Mouse (Mus musculus) midbrain, postnatal 0 days (tissue): ENCODE data around the gene Ap5s1. TPM values are rescaled to one million over a fixed set of nuclear protein-coding genes. Genes with fewer than 3 reads are reported as not detected.

ENCODE experiments used
- ATAC-seq: fragments of 200-750 bp; cut with Nextera tagmentation; 2 replicates; pipeline ENCODE4 v1.8.0; 2017; ENCODE audit warnings: moderate number of reproducible peaks, mild to moderate bottlenecking, moderate TSS enrichment, moderate library complexity; ENCODE audit not compliant: low FRiP score
- DNase-seq: peaks from one replicate; pipeline ENCODE4 v3.0.0-alpha.2; 2015; ENCODE audit warnings: low spot score
- H3K27ac ChIP-seq: fragments of 300-500 bp; sonication (generic); 2 replicates; pipeline ENCODE4 v1.5.1; 2014; ENCODE audit warnings: low read depth, mild to moderate bottlenecking, low read length, mixed read lengths
- H3K27me3 ChIP-seq: fragments of 300-500 bp; sonication (generic); 2 replicates; pipeline ENCODE4 v1.6.1; 2014; ENCODE audit warnings: low read length, control low read depth, mixed read lengths; ENCODE audit not compliant: insufficient read depth
- H3K36me3 ChIP-seq: fragments of 300-500 bp; sonication (generic); 2 replicates; pipeline ENCODE4 v1.6.1; 2014; ENCODE audit warnings: low read length, control low read depth, mixed read lengths; ENCODE audit not compliant: insufficient read depth
- H3K4me1 ChIP-seq: fragments of 300-500 bp; sonication (generic); 2 replicates; pipeline ENCODE4 v1.6.1; 2014; ENCODE audit warnings: mild to moderate bottlenecking, control low read depth, antibody characterized with exemption, low read length, mixed read lengths; ENCODE audit not compliant: insufficient read depth
- H3K4me2 ChIP-seq: fragments of 300-500 bp; sonication (generic); 2 replicates; pipeline ENCODE4 v1.6.1; 2014; ENCODE audit warnings: low read depth, mild to moderate bottlenecking, low read length, mixed read lengths; ENCODE audit not compliant: poor library complexity, severe bottlenecking
- H3K4me3 ChIP-seq: fragments of 300-500 bp; sonication (generic); 2 replicates; pipeline ENCODE4 v1.5.1; 2014; ENCODE audit warnings: low read depth, mild to moderate bottlenecking, low read length, moderate library complexity
- H3K9ac ChIP-seq: fragments of 300-500 bp; sonication (generic); replicated peaks from 2 replicates; pipeline ENCODE4 v1.6.1; 2014; ENCODE audit warnings: mild to moderate bottlenecking, low read length, moderate library complexity, mixed read lengths; ENCODE audit not compliant: poor library complexity, severe bottlenecking
- H3K9me3 ChIP-seq: fragments of 300-500 bp; sonication (generic); 2 replicates; pipeline ENCODE4 v1.6.1; 2016; ENCODE audit warnings: low read length, control low read depth
- CTCF ChIP-seq: IDR thresholded peaks from 2 replicates; pipeline ENCODE4 v1.5.1; 2016; ENCODE audit warnings: antibody characterized with exemption, mild to moderate bottlenecking
- WGBS: fragments of 180-500 bp; shearing (Covaris S2); extraction: QIAGEN DNeasy Blood & Tissue Kit; methylation state at CpG from one replicate; pipeline ENCODE4 v1.1.7; 2014; 5-methylcytosine and 5-hydroxymethylcytosine counted together
- polyA plus RNA-seq: library from polyadenylated mRNA; unstranded; fragments of >200 nt; fragmentation: Nextera tagmentation; extraction: Ambion mirVana; gene quantifications from 2 replicates; pipeline ENCODE4 v1.2.1, GENCODE M21; 2015
- total RNA-seq: library from RNA; depleted of rRNA; stranded (reverse); fragments of >200 nt; gene quantifications from 2 replicates; pipeline ENCODE4 v1.2.3, GENCODE M21; 2014

Ap5s1 gene
- total and polyA plus RNA-seq, 2 experiments from 2014 or later: 36.7 to 40.1 TPM

DNA sequence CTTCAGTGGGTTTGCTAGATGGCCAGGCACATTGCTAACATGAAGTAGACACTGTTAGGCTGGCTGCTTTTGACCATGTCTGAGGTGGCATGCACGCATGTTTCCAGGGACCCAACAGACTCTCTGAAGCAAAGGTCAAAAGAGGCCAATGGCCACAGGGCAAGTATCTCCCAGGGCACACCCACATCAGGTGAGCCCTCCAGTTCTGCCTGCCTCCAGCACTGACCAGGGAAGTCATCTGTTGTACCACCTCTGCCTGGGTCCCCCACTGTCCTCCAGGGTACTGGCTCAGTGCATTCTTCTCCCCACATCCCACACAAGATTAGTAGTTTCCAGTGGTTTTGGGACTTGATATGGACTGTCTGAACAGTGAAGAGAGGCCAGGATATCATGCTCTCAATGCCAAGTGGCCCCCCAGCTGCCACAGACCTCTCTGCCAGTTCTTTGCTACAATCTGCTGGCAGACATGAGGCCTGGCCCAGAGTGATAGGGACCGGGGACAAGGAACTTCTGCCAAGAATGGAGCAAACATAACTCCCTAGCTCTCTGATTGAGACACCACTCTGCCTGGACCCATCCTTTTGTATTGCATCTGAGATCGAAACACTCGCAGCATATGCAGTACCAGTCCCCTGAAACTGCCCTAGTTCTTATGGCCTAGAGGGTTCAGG is 2.4 kb downstream of the Ap5s1 start:
- Histone ChIP-seq H3K9me3 (no peaks in the 10 kb centered on the region), H3K4me3 (peak overlapping the region; percentile 59), H3K4me1 (0 out of 2 replicates have a peak, but pooled peaks cover 2% of the 10 kb centered on the region), H3K27me3 (no peaks in the 10 kb centered on the region), H3K27ac (peak overlapping the region; percentile 91), H3K4me2 (peak overlapping the region; percentile 58), H3K9ac (peak overlapping the region; percentile 74; the same call in 1 of the 2 replicates), H3K36me3 (peaks cover 13% of the 10 kb centered on the region)
- ATAC-seq: peak; percentile 2; the same call in 1 of the 2 replicates
- no peak for DNase-seq
- WGBS: 76% methylated on average over 4 of the region's 4 CpGs
- no peak for TF ChIP-seq CTCF

DNA sequence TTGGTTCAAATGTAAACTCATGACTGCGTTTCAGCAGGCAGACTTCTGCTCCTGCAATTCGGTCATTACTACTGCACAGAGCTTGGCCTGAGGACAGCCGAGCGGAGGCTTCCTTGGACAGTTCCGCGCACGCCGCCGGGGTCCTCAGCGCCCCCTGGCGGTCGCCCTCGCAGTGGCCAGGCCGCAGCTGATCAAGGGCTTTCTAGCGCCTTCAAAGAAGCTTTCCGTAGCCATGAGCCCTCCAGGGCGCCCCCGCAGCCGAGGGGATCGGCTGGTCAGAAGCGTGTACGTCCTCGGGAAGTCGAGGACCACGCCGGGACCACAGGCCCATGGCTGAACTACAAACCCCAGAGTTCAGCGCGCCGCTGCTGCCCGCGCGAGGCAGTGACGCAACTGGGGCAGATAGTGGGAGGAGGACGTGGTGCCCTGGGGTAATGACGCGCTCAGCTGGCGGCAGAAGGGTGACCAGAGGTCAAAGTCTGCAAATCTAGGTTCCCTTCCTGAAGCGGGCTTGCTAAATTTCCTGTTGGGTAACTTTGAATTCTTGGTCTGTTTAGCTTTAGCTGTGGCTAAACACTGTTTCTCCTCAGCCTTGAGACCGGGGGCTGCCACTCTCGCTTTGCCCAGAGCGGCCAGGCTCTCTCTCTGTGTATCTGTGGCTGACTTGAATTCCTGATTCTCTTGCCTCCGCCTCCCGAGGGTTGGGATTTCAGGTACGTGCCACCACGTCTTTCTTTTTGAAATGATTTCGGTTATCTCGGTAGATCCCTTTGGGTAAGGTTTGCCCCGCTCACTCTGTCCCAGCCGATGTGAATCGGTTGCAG is 3.3 kb downstream of the Ap5s1 start:
- H3K36me3 ChIP-seq: peaks cover 13% of the 10 kb centered on the region
- DNase-seq: peak; percentile 96
- TF ChIP-seq CTCF: peak; percentile 96
- peak overlapping the region; percentile 59 for H3K4me3 ChIP-seq
- H3K4me2 ChIP-seq: peak overlapping the region; percentile 58
- 0 out of 2 replicates have a peak, but pooled peaks cover 2% of the 10 kb centered on the region for H3K4me1 ChIP-seq
- peak; percentile 96 for ATAC-seq
- H3K9ac ChIP-seq: peak overlapping the region; percentile 74
- no peaks in the 10 kb centered on the region for H3K9me3 ChIP-seq
- H3K27ac ChIP-seq: peak overlapping the region; percentile 91
- no peaks in the 10 kb centered on the region for H3K27me3 ChIP-seq
- WGBS: under 1% methylated on average over 50 of the region's 50 CpGs

DNA sequence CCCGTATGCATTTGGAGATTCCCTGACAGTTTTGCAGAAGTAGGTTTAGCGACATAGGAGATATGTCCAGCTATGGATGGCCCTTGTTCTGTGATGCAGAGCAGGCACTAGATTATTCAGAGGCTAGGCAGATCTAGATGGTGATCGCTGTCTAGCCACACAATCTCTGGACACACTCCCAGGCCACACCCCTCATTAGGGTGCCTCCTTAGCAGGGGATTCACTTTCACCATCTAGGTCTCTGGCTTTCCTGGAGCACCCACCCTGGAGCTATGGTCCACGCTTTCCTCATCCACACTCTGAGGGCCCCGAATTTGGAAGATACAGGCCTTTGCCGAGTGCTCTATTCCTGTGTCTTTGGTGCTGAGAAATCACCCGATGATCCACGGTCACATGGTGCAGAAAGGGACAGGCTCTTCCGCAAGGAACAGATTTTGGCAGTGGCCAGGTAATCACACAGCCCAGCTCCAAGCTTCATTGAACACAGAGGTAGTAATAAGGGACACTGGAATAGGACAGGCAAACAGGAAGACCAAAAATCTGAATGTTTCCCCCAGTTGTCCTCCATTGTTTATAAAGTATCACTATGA is 4.2 kb downstream of the Ap5s1 start:
- Histone ChIP-seq H3K27ac (peak overlapping the region; percentile 91), H3K9me3 (no peaks in the 10 kb centered on the region), H3K9ac (peak overlapping the region; percentile 74; the same call in 1 of the 2 replicates), H3K4me1 (0 out of 2 replicates have a peak, but pooled peaks cover 2% of the 10 kb centered on the region), H3K4me2 (peak overlapping the region; percentile 58), H3K4me3 (peak overlapping the region; percentile 59), H3K36me3 (peaks cover 13% of the 10 kb centered on the region), H3K27me3 (no peaks in the 10 kb centered on the region)
- no peak for TF ChIP-seq CTCF
- DNase-seq: no peak
- no peak for ATAC-seq
- 62% methylated on average over 9 of the region's 9 CpGs for WGBS

DNA sequence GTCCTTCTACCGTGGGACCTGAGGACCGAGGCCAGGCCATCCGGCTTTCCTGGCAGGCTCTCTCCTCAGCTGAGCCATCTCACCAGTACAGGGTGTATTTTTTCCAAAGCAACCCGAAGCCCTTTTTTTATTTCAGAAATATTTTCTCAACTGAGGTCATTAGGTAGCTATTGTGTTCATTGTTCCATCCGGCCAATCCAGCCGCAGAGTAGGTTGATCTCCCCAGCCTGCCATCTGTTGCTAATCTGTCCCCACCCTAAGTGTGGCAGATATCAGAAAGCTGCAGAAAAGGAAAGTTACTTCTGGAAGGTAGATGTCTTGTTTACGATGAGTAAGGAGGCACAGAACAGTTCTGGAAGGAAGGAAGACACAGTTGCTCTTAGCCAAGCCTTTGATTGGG is 6.9 kb downstream of the Ap5s1 start:
- no peak for DNase-seq
- no peak for TF ChIP-seq CTCF
- Histone ChIP-seq H3K9ac (no peak overlapping the region), H3K4me2 (no peak overlapping the region), H3K9me3 (no peaks in the 10 kb centered on the region), H3K36me3 (peaks cover 13% of the 10 kb centered on the region), H3K4me3 (no peak overlapping the region), H3K27me3 (no peaks in the 10 kb centered on the region), H3K27ac (no peak overlapping the region), H3K4me1 (0 out of 2 replicates have a peak, but pooled peaks cover 2% of the 10 kb centered on the region)
- 87% methylated on average over 7 of the region's 7 CpGs for WGBS
- no peak for ATAC-seq

DNA sequence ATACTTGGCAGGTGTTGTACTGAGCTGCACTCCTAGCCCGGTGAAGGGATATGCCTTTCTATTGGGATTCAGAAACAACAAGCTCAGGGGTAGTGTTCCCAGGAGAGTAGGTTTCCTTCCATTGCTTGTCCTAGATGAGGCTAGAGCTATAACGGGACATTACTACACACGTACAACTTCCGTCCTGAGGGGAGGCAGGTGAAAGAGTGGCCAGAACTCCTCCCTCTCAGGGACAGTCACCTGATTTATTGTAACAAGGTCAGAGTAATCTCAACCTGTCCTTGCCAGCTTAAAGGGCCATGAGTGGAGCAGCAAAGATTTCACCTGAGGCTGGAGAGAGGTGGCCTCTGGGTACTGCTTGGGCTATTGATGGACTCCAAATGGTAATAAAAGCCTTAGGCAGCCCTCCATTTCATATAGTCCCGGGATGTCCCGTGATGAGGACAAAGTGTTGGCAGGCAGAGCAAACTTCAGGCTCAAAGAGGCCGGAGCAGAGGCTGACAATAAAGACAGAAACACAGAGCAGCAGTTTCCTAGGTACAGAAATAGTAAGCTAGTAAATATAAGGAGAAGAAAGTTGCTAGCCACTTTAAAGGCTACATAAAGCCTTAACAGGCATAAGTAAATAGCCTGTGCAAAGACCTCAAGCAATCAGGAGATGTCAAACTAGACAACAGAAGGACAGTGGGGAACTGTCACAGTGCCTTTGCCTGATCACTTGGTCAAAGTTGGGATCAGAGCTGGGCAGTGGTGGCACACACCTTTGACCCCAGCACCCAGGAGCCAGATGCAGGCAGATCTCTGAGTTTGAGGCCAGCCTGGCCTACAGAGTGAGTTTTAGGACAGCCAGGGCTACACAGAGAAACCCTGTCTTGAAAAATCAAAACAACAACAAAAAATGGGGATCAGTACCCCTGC is 9.3 kb downstream of the Ap5s1 start:
- Histone ChIP-seq H3K27me3 (no peaks in the 10 kb centered on the region), H3K27ac (no peak overlapping the region), H3K4me3 (no peak overlapping the region), H3K4me1 (no peaks in the 10 kb centered on the region), H3K9ac (no peak overlapping the region), H3K9me3 (no peaks in the 10 kb centered on the region), H3K4me2 (no peak overlapping the region), H3K36me3 (peaks cover 13% of the 10 kb centered on the region)
- ATAC-seq (no peak), DNase-seq (no peak)
- no peak for TF ChIP-seq CTCF
- WGBS: 85% methylated on average over 7 of the region's 7 CpGs
